Mouse (Mus musculus): ENCODE measurements around the gene Erbb2. TPM values are rescaled to one million over a fixed set of nuclear protein-coding genes. Genes with fewer than 3 reads are reported as not detected.

The Erbb2 gene
- polyA plus RNA-seq, 1 experiment: 105 TPM

DNA sequence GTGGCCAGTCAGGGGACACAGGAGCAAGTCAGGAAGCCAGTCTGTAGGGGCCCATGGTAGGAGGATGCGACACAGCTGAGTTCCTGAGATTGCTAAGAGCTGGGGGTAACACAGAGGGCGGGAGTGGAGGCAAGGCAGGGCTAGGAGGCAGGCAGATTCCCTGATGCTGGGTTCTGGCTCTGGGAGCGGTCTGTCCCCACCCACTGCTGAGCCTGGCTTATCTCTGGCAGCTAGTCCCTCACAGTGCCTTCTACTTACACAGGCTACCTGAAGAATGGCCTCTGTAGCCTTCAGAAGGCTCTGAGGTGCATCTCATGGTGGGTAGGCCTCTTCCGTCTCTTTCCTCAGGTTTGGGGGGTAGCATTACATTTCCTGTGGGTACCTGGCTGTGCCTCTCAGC, 19.6 kb upstream of the Erbb2 start:
- Histone ChIP-seq H3K4me1 (ENCODE audit: control insufficient read depth, insufficient read depth, insufficient read length, low read length) (peaks cover 41% of the 10 kb centered on the region), H3K27me3 (ENCODE audit: control insufficient read depth, insufficient read depth, low read length) (no peaks in the 10 kb centered on the region), H3K36me3 (ENCODE audit: control insufficient read depth, insufficient read depth, low read length) (no peaks in the 10 kb centered on the region), H3K27ac (ENCODE audit: insufficient read depth, low read depth, low read length) (peak overlapping the region; percentile 95), H3K4me3 (ENCODE audit: low read depth, low read length) (no peak overlapping the region)
- WGBS: 20% methylated on average over 4 of the region's 4 CpGs
- no peak for TF ChIP-seq POLR2A (IDR thresholded peaks at IDR 0.05; ENCODE audit: low read depth, low read length)
- TF ChIP-seq CTCF (IDR thresholded peaks at IDR 0.05; ENCODE audit: extremely low read depth, insufficient read length, insufficient replicate concordance, low read depth, low read length): no peak

DNA sequence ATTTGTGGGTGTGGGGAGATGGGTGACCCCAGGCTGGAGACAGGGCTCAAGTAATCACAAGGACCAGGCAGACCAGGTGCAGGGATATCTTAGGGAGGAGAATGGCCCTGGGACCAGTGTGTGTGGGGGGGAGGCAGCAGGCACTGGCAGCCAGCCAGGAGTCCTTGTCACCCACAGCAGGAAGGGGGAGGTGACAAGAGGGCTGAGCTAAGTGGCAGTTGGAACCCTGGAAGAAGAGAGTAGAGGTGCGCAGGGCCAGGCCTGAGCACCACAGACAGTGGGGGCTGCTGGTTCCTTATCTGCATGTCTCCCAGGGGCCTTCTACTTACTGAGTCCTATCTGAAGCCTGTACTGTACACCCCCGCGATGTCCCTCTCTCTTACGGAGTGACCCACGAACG, 19.0 kb upstream of the Erbb2 start:
- TF ChIP-seq POLR2A (IDR thresholded peaks at IDR 0.05; ENCODE audit: low read depth, low read length) (no peak), CTCF (IDR thresholded peaks at IDR 0.05; ENCODE audit: extremely low read depth, insufficient read length, insufficient replicate concordance, low read depth, low read length) (no peak)
- no peaks in the 10 kb centered on the region for H3K27me3 ChIP-seq (ENCODE audit: control insufficient read depth, insufficient read depth, low read length)
- WGBS: 25% methylated on average over 6 of the region's 6 CpGs
- no peak overlapping the region for H3K4me3 ChIP-seq (ENCODE audit: low read depth, low read length)
- H3K4me1 ChIP-seq (ENCODE audit: control insufficient read depth, insufficient read depth, insufficient read length, low read length): peaks cover 41% of the 10 kb centered on the region
- H3K27ac ChIP-seq (ENCODE audit: insufficient read depth, low read depth, low read length): peak overlapping the region; percentile 95
- H3K36me3 ChIP-seq (ENCODE audit: control insufficient read depth, insufficient read depth, low read length): no peaks in the 10 kb centered on the region

GRCm38 (mm10) chr11:98394301-98394700, 18.0 kb upstream of the Erbb2 start:
- no peaks in the 10 kb centered on the region for H3K27me3 ChIP-seq (ENCODE audit: control insufficient read depth, insufficient read depth, low read length)
- H3K36me3 ChIP-seq (ENCODE audit: control insufficient read depth, insufficient read depth, low read length): no peaks in the 10 kb centered on the region
- 20% methylated on average over 6 of the region's 6 CpGs for WGBS
- no peak overlapping the region for H3K4me3 ChIP-seq (ENCODE audit: low read depth, low read length)
- TF ChIP-seq POLR2A (IDR thresholded peaks at IDR 0.05; ENCODE audit: low read depth, low read length) (no peak), CTCF (IDR thresholded peaks at IDR 0.05; ENCODE audit: extremely low read depth, insufficient read length, insufficient replicate concordance, low read depth, low read length) (no peak)
- H3K27ac ChIP-seq (ENCODE audit: insufficient read depth, low read depth, low read length): peak overlapping the region; percentile 95
- H3K4me1 ChIP-seq (ENCODE audit: control insufficient read depth, insufficient read depth, insufficient read length, low read length): peaks cover 45% of the 10 kb centered on the region

- H3K4me3 ChIP-seq (ENCODE audit: low read depth, low read length): no peak overlapping the region
- H3K4me1 ChIP-seq (ENCODE audit: control insufficient read depth, insufficient read depth, insufficient read length, low read length): peaks cover 40% of the 10 kb centered on the region
- H3K27me3 ChIP-seq (ENCODE audit: control insufficient read depth, insufficient read depth, low read length): no peaks in the 10 kb centered on the region
- TF ChIP-seq CTCF (IDR thresholded peaks at IDR 0.05; ENCODE audit: extremely low read depth, insufficient read length, insufficient replicate concordance, low read depth, low read length) (no peak), POLR2A (IDR thresholded peaks at IDR 0.05; ENCODE audit: low read depth, low read length) (no peak)
- H3K27ac ChIP-seq (ENCODE audit: insufficient read depth, low read depth, low read length): peak overlapping the region; percentile 95
- H3K36me3 ChIP-seq (ENCODE audit: control insufficient read depth, insufficient read depth, low read length): no peaks in the 10 kb centered on the region
- WGBS: 14% methylated on average over 4 of the region's 4 CpGs
Observed at GRCm38 (mm10) chr11:98395041-98395440, 17.2 kb upstream of the Erbb2 start.

DNA sequence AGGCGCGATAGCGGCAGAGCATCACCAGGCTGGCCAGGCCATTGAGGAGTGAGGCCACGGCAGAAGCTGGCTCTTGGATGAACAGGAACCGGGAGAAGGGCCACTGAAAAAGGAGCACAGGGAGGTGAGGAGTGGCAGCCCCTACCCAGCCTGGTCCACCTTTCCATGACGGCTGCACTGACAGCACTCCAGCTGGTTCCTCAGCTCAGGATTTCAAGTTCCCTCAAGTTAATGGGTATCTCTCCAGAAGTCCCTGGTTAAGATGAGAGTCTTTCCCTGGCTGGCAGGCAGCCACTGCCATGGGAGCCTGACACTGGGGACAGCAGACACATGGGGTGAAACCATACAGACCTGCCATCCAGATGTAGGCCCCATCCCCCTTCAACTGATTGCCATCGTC, 14.3 kb upstream of the Erbb2 start:
- Histone ChIP-seq H3K27me3 (ENCODE audit: control insufficient read depth, insufficient read depth, low read length) (no peaks in the 10 kb centered on the region), H3K4me1 (ENCODE audit: control insufficient read depth, insufficient read depth, insufficient read length, low read length) (peaks cover 32% of the 10 kb centered on the region), H3K36me3 (ENCODE audit: control insufficient read depth, insufficient read depth, low read length) (no peaks in the 10 kb centered on the region), H3K27ac (ENCODE audit: insufficient read depth, low read depth, low read length) (no peak overlapping the region), H3K4me3 (ENCODE audit: low read depth, low read length) (no peak overlapping the region)
- 93% methylated on average over 7 of the region's 7 CpGs for WGBS
- TF ChIP-seq CTCF (IDR thresholded peaks at IDR 0.05; ENCODE audit: extremely low read depth, insufficient read length, insufficient replicate concordance, low read depth, low read length) (no peak), POLR2A (IDR thresholded peaks at IDR 0.05; ENCODE audit: low read depth, low read length) (no peak)

GRCm38 (mm10) chr11:98400161-98400726, 12.0 kb upstream of the Erbb2 start, which contains the start of gene Pgap3:
TSS of gene Pgap3 (minus strand) at chr11:98400490.
- peak within 1 kb of the TSS; percentile 100 for H3K27ac ChIP-seq (ENCODE audit: insufficient read depth, low read depth, low read length)
- peaks cover 17% of the 10 kb centered on the region for H3K4me1 ChIP-seq (ENCODE audit: control insufficient read depth, insufficient read depth, insufficient read length, low read length)
- H3K4me3 ChIP-seq (ENCODE audit: low read depth, low read length): peak within 1 kb of the TSS; percentile 93
- H3K27me3 ChIP-seq (ENCODE audit: control insufficient read depth, insufficient read depth, low read length): no peaks in the 10 kb centered on the region
- TF ChIP-seq POLR2A (IDR thresholded peaks at IDR 0.05; ENCODE audit: low read depth, low read length): peak; percentile 64
- TF ChIP-seq CTCF (IDR thresholded peaks at IDR 0.05; ENCODE audit: extremely low read depth, insufficient read length, insufficient replicate concordance, low read depth, low read length): no peak
- under 1% methylated on average over 40 of the region's 40 CpGs for WGBS
- no peaks in the 10 kb centered on the region for H3K36me3 ChIP-seq (ENCODE audit: control insufficient read depth, insufficient read depth, low read length)

DNA sequence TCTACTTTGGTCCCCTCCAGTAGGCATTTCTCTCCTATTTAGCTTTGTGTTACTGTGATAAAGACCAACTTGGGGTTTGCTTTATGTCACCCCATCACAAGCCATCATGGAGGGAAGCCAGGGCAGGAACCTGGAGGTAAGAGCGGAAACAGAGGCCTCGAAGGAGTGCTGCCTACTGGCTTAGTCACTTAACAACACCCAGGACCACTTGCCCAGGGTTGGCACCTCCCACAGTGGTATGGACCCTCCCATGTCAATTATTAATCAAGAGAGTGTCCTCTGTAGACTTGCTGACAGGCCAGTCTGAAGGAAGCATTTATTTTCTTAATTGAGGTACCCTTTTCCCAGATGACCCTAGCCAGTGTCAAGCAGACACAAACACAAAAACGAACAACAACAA, 11.5 kb upstream of the Erbb2 start:
- peak overlapping the region; percentile 100 for H3K27ac ChIP-seq (ENCODE audit: insufficient read depth, low read depth, low read length)

More for the DNA sequence above, 11.5 kb upstream of the Erbb2 start:
- Histone ChIP-seq H3K4me1 (ENCODE audit: control insufficient read depth, insufficient read depth, insufficient read length, low read length) (peaks cover 14% of the 10 kb centered on the region), H3K4me3 (ENCODE audit: low read depth, low read length) (peak overlapping the region; percentile 6; the same call in 1 of the 2 replicates), H3K27me3 (ENCODE audit: control insufficient read depth, insufficient read depth, low read length) (no peaks in the 10 kb centered on the region), H3K36me3 (ENCODE audit: control insufficient read depth, insufficient read depth, low read length) (no peaks in the 10 kb centered on the region)
- TF ChIP-seq POLR2A (IDR thresholded peaks at IDR 0.05; ENCODE audit: low read depth, low read length) (peak; percentile 85), CTCF (IDR thresholded peaks at IDR 0.05; ENCODE audit: extremely low read depth, insufficient read length, insufficient replicate concordance, low read depth, low read length) (no peak)
- 11% methylated on average over 3 of the region's 3 CpGs for WGBS

All from small intestine, adult 2 months (tissue).